Mouse (Mus musculus) heart, postnatal 0 days (tissue): ENCODE data around the gene Clic1. TPM values are rescaled to one million over a fixed set of nuclear protein-coding genes. Genes with fewer than 3 reads are reported as not detected.

Experiments
- ATAC-seq: fragments of 200-750 bp; cut with Nextera tagmentation; 2 replicates; pipeline ENCODE4 v1.8.0; 2017; ENCODE audit warnings: low read depth, moderate number of reproducible peaks, moderate library complexity; ENCODE audit not compliant: insufficient read depth
- DNase-seq: peaks from one replicate; pipeline ENCODE4 v3.0.0-alpha.2; 2016; ENCODE audit warnings: low spot score
- H3K27ac ChIP-seq: fragments of 300-500 bp; sonication (generic); 2 replicates; pipeline ENCODE4 v1.5.1; 2014; ENCODE audit warnings: low read depth, mild to moderate bottlenecking
- H3K27me3 ChIP-seq: fragments of 300-500 bp; sonication (generic); 2 replicates; pipeline ENCODE4 v1.6.1; 2014; ENCODE audit warnings: low read length, mixed read lengths; ENCODE audit not compliant: control insufficient read depth, insufficient read depth
- H3K36me3 ChIP-seq: fragments of 300-500 bp; sonication (generic); replicated peaks from 2 replicates; pipeline ENCODE4 v1.6.1; 2014; ENCODE audit warnings: low read length, mixed read lengths; ENCODE audit not compliant: control insufficient read depth, insufficient read depth
- H3K4me1 ChIP-seq: fragments of 300-500 bp; sonication (generic); 2 replicates; pipeline ENCODE4 v1.6.1; 2014; ENCODE audit warnings: antibody characterized with exemption; ENCODE audit not compliant: control insufficient read depth, insufficient read depth
- H3K4me2 ChIP-seq: fragments of 300-500 bp; sonication (generic); 2 replicates; pipeline ENCODE4 v1.6.1; 2014; ENCODE audit warnings: low read depth, mild to moderate bottlenecking, low read length, moderate library complexity
- H3K4me3 ChIP-seq: fragments of 300-500 bp; sonication (generic); 2 replicates; pipeline ENCODE4 v1.5.1; 2014; ENCODE audit warnings: low read depth, low read length
- H3K9ac ChIP-seq: fragments of 300-500 bp; sonication (generic); replicated peaks from 2 replicates; pipeline ENCODE4 v1.6.1; 2014; ENCODE audit warnings: low read depth, low read length, mixed read lengths
- H3K9me3 ChIP-seq: fragments of 300-500 bp; sonication (generic); replicated peaks from 2 replicates; pipeline ENCODE4 v1.6.1; 2016; ENCODE audit warnings: low read length; ENCODE audit not compliant: control insufficient read depth
- CTCF ChIP-seq: IDR thresholded peaks from 2 replicates; pipeline ENCODE4 v1.5.1; 2016; ENCODE audit warnings: antibody characterized with exemption, control low read depth, low read depth
- EP300 ChIP-seq: IDR thresholded peaks from 2 replicates; pipeline ENCODE4 v1.6.1; 2016; ENCODE audit warnings: antibody characterized with exemption, low read depth
- WGBS: fragments of 180-500 bp; shearing (Covaris S2); extraction: QIAGEN DNeasy Blood & Tissue Kit; methylation state at CpG from one replicate; pipeline ENCODE4 v1.1.7; 2014; 5-methylcytosine and 5-hydroxymethylcytosine counted together
- polyA plus RNA-seq: library from polyadenylated mRNA; unstranded; fragments of >200 nt; fragmentation: Nextera tagmentation; extraction: Ambion mirVana; gene quantifications from 2 replicates; pipeline ENCODE4 v1.2.1, GENCODE M21; 2015
- total RNA-seq: library from RNA; depleted of rRNA; stranded (reverse); fragments of >200 nt; gene quantifications from 2 replicates; pipeline ENCODE4 v1.2.3, GENCODE M21; 2014; ENCODE audit warnings: low replicate concordance

Gene Clic1
- total and polyA plus RNA-seq, 2 experiments from 2014 or later, result 194 to 205 TPM

DNA sequence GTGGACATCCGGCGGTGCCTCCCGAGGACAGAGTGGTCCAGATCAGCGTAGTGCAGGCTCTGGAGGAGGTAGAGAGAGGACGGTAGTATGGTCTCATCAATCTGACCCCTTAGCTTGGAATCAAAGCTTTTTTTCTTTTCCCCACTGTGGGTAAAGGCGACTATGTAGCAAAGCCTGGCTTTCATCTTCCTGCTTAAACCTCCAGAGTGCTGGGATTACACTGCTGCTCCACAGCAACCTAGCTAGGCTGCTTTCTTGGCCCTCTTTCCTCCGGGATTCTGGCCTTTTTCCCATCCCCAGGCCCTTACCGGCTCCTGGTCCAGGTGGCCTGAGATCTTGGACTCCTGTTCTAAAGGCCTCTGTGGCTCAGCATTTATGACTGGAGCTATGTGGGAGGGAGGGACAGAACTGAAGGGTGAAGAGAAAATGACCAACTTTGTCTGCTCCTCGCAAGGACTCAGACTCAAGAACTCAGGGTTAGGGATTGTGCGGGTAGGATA lies 14.7 kb downstream of the Clic1 start:
- Histone ChIP-seq H3K9me3 (no peaks in the 10 kb centered on the region), H3K27me3 (peaks cover 44% of the 10 kb centered on the region), H3K27ac (no peak overlapping the region), H3K4me3 (peak overlapping the region; percentile 28), H3K36me3 (peaks cover 22% of the 10 kb centered on the region), H3K4me1 (peaks cover 14% of the 10 kb centered on the region), H3K9ac (no peak overlapping the region), H3K4me2 (peak overlapping the region; percentile 53)
- no peak for ATAC-seq
- no peak for DNase-seq
- no peak for TF ChIP-seq EP300
- no peak for TF ChIP-seq CTCF
- 37% methylated on average over 10 of the region's 10 CpGs for WGBS

GRCm38 (mm10) chr17:35064951-35065947 lies 15.5 kb downstream of the Clic1 start, which contains the start of gene Ly6g6c:
Gene Ly6g6c, plus strand, starts transcription at chr17:35065388.
- no peaks in the 10 kb centered on the region for H3K9me3 ChIP-seq
- ATAC-seq, result no peak
- H3K36me3 ChIP-seq, result peaks cover 22% of the 10 kb centered on the region
- H3K4me1 ChIP-seq, result peaks cover 11% of the 10 kb centered on the region
- peaks cover 44% of the 10 kb centered on the region for H3K27me3 ChIP-seq
- no peak within 1 kb of the TSS for H3K9ac ChIP-seq
- peak; percentile 35 for DNase-seq
- no peak for TF ChIP-seq CTCF
- TF ChIP-seq EP300, result no peak
- 4% methylated on average over 48 of the region's 48 CpGs for WGBS
- H3K4me3 ChIP-seq, result peak within 1 kb of the TSS; percentile 28
- no peak within 1 kb of the TSS for H3K27ac ChIP-seq
- peak within 1 kb of the TSS; percentile 53 for H3K4me2 ChIP-seq

DNA sequence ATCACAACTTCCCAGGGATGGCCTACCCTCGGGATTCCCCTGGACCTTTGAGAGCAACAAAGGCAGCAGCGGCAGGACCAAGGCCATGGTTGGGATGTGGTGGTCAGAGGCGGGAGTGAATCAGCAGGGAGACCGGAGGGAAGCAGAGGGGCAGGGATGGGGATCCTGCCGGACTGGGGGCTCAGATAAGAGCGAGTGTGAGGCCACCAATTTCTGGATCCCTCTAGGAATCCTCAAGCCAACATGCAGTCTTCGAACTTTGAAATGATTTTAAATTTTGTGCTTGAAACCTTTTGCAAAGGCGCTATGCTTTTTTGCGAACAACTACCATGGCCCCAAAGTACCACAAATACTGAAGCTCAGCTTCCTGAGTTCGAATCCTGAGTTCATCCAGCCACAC lies 16.3 kb downstream of the Clic1 start, which contains the start of gene Mpig6b:
Gene Mpig6b (minus strand): TSS at position 101 of the 400 bp plus-strand sequence.
- Histone ChIP-seq H3K4me2 (peak within 1 kb of the TSS; percentile 53), H3K9ac (no peak within 1 kb of the TSS), H3K27ac (no peak within 1 kb of the TSS), H3K4me1 (peaks cover 10% of the 10 kb centered on the region), H3K9me3 (no peaks in the 10 kb centered on the region), H3K36me3 (peaks cover 16% of the 10 kb centered on the region), H3K27me3 (peaks cover 44% of the 10 kb centered on the region), H3K4me3 (peak within 1 kb of the TSS; percentile 28)
- no peak for TF ChIP-seq CTCF
- TF ChIP-seq EP300, result no peak
- 51% methylated on average over 10 of the region's 10 CpGs for WGBS
- DNase-seq (no peak), ATAC-seq (no peak)

GRCm38 (mm10) chr17:35068213-35068914 lies 18.6 kb downstream of the Clic1 start:
- Histone ChIP-seq H3K4me2 (no peak overlapping the region), H3K9me3 (no peaks in the 10 kb centered on the region), H3K4me1 (peaks cover 10% of the 10 kb centered on the region), H3K36me3 (no peaks in the 10 kb centered on the region), H3K9ac (no peak overlapping the region), H3K4me3 (no peak overlapping the region), H3K27ac (no peak overlapping the region), H3K27me3 (peaks cover 44% of the 10 kb centered on the region)
- ATAC-seq (no peak), DNase-seq (no peak)
- TF ChIP-seq EP300 (no peak), CTCF (no peak)
- WGBS, result 69% methylated on average over 17 of the region's 17 CpGs

GRCm38 (mm10) chr17:35070556-35071229 lies 20.9 kb downstream of the Clic1 start:
- no peaks in the 10 kb centered on the region for H3K36me3 ChIP-seq
- DNase-seq, result no peak
- no peak overlapping the region for H3K4me2 ChIP-seq
- peaks cover under 1% of the 10 kb centered on the region; the same call in 1 of the 2 replicates for H3K4me1 ChIP-seq
- no peak overlapping the region for H3K4me3 ChIP-seq
- H3K9me3 ChIP-seq, result no peaks in the 10 kb centered on the region
- no peak for ATAC-seq
- 33% methylated on average over 6 of the region's 6 CpGs for WGBS
- peaks cover 24% of the 10 kb centered on the region for H3K27me3 ChIP-seq
- no peak overlapping the region for H3K9ac ChIP-seq
- no peak for TF ChIP-seq CTCF
- peak overlapping the region; percentile 2; the same call in 1 of the 2 replicates for H3K27ac ChIP-seq
